Mouse (Mus musculus): Measurements from ENCODE around the gene Mei4. TPM values are rescaled to one million over a fixed set of nuclear protein-coding genes. Genes with fewer than 3 reads are reported as not detected.

Mei4 gene
- polyA plus RNA-seq (2016; fragmentation: Nextera tagmentation; extraction: Ambion mirVana), result 1.1 and 1.2 TPM in 2 replicates

GRCm38 (mm10) chr9:81863181-81863887, at the start of gene Mei4:
Mei4 (plus strand) TSS chr9:81863670.
- Histone ChIP-seq H3K36me3 (replicated peaks) (no peaks in the 10 kb centered on the region), H3K9me3 (no peaks in the 10 kb centered on the region), H3K4me1 (peaks cover 4% of the 10 kb centered on the region; the same call in 1 of the 2 replicates), H3K4me3 (peak within 1 kb of the TSS; percentile 60), H3K27me3 (ENCODE audit: poor library complexity, severe bottlenecking) (peaks cover 20% of the 10 kb centered on the region), H3K27ac (peak within 1 kb of the TSS; percentile 78)
- peak; percentile 85 for DNase-seq (ENCODE audit: extremely low spot score, low spot score)
- 3% methylated on average over 32 of the region's 32 CpGs for WGBS

GRCm38 (mm10) chr9:81819715-81820373, 43.6 kb upstream of the Mei4 start:
- WGBS, result 97% methylated on average over 1 of the region's 1 CpGs

GRCm38 (mm10) chr9:81827560-81827959, 35.9 kb upstream of the Mei4 start:
- no peak overlapping the region for H3K4me3 ChIP-seq
- no peaks in the 10 kb centered on the region for H3K9me3 ChIP-seq
- WGBS, result 91% methylated on average over 2 of the region's 2 CpGs
- H3K27me3 ChIP-seq (ENCODE audit: poor library complexity, severe bottlenecking), result no peaks in the 10 kb centered on the region
- H3K4me1 ChIP-seq, result no peaks in the 10 kb centered on the region
- DNase-seq (ENCODE audit: extremely low spot score, low spot score), result no peak
- H3K36me3 ChIP-seq (replicated peaks), result no peaks in the 10 kb centered on the region
- H3K27ac ChIP-seq, result no peak overlapping the region

More at GRCm38 (mm10) chr9:81819715-81820373, 43.6 kb upstream of the Mei4 start:
- DNase-seq (ENCODE audit: extremely low spot score, low spot score), result no peak
- Histone ChIP-seq H3K27ac (no peak overlapping the region), H3K36me3 (replicated peaks) (no peaks in the 10 kb centered on the region), H3K4me3 (no peak overlapping the region), H3K9me3 (no peaks in the 10 kb centered on the region), H3K27me3 (ENCODE audit: poor library complexity, severe bottlenecking) (no peaks in the 10 kb centered on the region), H3K4me1 (no peaks in the 10 kb centered on the region)

GRCm38 (mm10) chr9:81834056-81834455, 29.4 kb upstream of the Mei4 start:
- Histone ChIP-seq H3K27ac (no peak overlapping the region), H3K27me3 (ENCODE audit: poor library complexity, severe bottlenecking) (no peaks in the 10 kb centered on the region), H3K4me3 (no peak overlapping the region), H3K9me3 (no peaks in the 10 kb centered on the region), H3K4me1 (no peaks in the 10 kb centered on the region), H3K36me3 (replicated peaks) (no peaks in the 10 kb centered on the region)
- no peak for DNase-seq (ENCODE audit: extremely low spot score, low spot score)

- 20% methylated on average over 1 of the region's 1 CpGs for WGBS
- Histone ChIP-seq H3K27me3 (ENCODE audit: poor library complexity, severe bottlenecking) (peaks cover 20% of the 10 kb centered on the region), H3K4me1 (peaks cover 3% of the 10 kb centered on the region; the same call in 1 of the 2 replicates), H3K27ac (no peak overlapping the region), H3K36me3 (replicated peaks) (no peaks in the 10 kb centered on the region), H3K4me3 (no peak overlapping the region), H3K9me3 (no peaks in the 10 kb centered on the region)
- no peak for DNase-seq (ENCODE audit: extremely low spot score, low spot score)
Observed at GRCm38 (mm10) chr9:81858861-81859260, 4.6 kb upstream of the Mei4 start.

- no peak for DNase-seq (ENCODE audit: extremely low spot score, low spot score)
- Histone ChIP-seq H3K27me3 (ENCODE audit: poor library complexity, severe bottlenecking) (peaks cover 20% of the 10 kb centered on the region), H3K4me1 (peaks cover 4% of the 10 kb centered on the region; the same call in 1 of the 2 replicates), H3K36me3 (replicated peaks) (no peaks in the 10 kb centered on the region), H3K27ac (peak overlapping the region; percentile 78), H3K4me3 (peak overlapping the region; percentile 60), H3K9me3 (no peaks in the 10 kb centered on the region)
- 23% methylated on average over 13 of the region's 13 CpGs for WGBS
Observed at GRCm38 (mm10) chr9:81863888-81864234, 391 bp downstream of the Mei4 start.

- no peak overlapping the region for H3K4me3 ChIP-seq
- peaks cover 4% of the 10 kb centered on the region; the same call in 1 of the 2 replicates for H3K4me1 ChIP-seq
- 76% methylated on average over 2 of the region's 2 CpGs for WGBS
- peaks cover 20% of the 10 kb centered on the region for H3K27me3 ChIP-seq (ENCODE audit: poor library complexity, severe bottlenecking)
- DNase-seq (ENCODE audit: extremely low spot score, low spot score), result no peak
- no peak overlapping the region for H3K27ac ChIP-seq
- H3K36me3 ChIP-seq (replicated peaks), result no peaks in the 10 kb centered on the region
- H3K9me3 ChIP-seq, result no peaks in the 10 kb centered on the region
Observed at GRCm38 (mm10) chr9:81866032-81866431, 2.6 kb downstream of the Mei4 start.

GRCm38 (mm10) chr9:81921456-81921855, 58.0 kb downstream of the Mei4 start:
- no peak overlapping the region for H3K4me3 ChIP-seq
- no peaks in the 10 kb centered on the region for H3K4me1 ChIP-seq
- H3K9me3 ChIP-seq, result no peaks in the 10 kb centered on the region
- no peak overlapping the region for H3K27ac ChIP-seq
- no peaks in the 10 kb centered on the region for H3K27me3 ChIP-seq (ENCODE audit: poor library complexity, severe bottlenecking)
- DNase-seq (ENCODE audit: extremely low spot score, low spot score), result no peak
- 100% methylated on average over 1 of the region's 1 CpGs for WGBS
- no peaks in the 10 kb centered on the region for H3K36me3 ChIP-seq (replicated peaks)

- Histone ChIP-seq H3K4me3 (no peak overlapping the region), H3K36me3 (replicated peaks) (no peaks in the 10 kb centered on the region), H3K27ac (no peak overlapping the region), H3K9me3 (no peaks in the 10 kb centered on the region), H3K4me1 (no peaks in the 10 kb centered on the region), H3K27me3 (ENCODE audit: poor library complexity, severe bottlenecking) (no peaks in the 10 kb centered on the region)
- DNase-seq (ENCODE audit: extremely low spot score, low spot score), result no peak
Observed at GRCm38 (mm10) chr9:81924744-81925143, 61.3 kb downstream of the Mei4 start.

- Histone ChIP-seq H3K27me3 (ENCODE audit: poor library complexity, severe bottlenecking) (no peaks in the 10 kb centered on the region), H3K4me3 (no peak overlapping the region), H3K4me1 (no peaks in the 10 kb centered on the region), H3K9me3 (no peaks in the 10 kb centered on the region), H3K36me3 (replicated peaks) (no peaks in the 10 kb centered on the region), H3K27ac (no peak overlapping the region)
- no peak for DNase-seq (ENCODE audit: extremely low spot score, low spot score)
- WGBS, result 85% methylated on average over 4 of the region's 4 CpGs
Observed at GRCm38 (mm10) chr9:81940533-81940932, 77.1 kb downstream of the Mei4 start.

- H3K27me3 ChIP-seq (ENCODE audit: poor library complexity, severe bottlenecking), result no peaks in the 10 kb centered on the region
- no peak for DNase-seq (ENCODE audit: extremely low spot score, low spot score)
- H3K9me3 ChIP-seq, result no peaks in the 10 kb centered on the region
- H3K4me1 ChIP-seq, result no peaks in the 10 kb centered on the region
- no peaks in the 10 kb centered on the region for H3K36me3 ChIP-seq (replicated peaks)
- 89% methylated on average over 6 of the region's 6 CpGs for WGBS
- no peak overlapping the region for H3K4me3 ChIP-seq
- H3K27ac ChIP-seq, result no peak overlapping the region
Observed at GRCm38 (mm10) chr9:81945624-81946023, 82.2 kb downstream of the Mei4 start.

- WGBS, result 93% methylated on average over 3 of the region's 3 CpGs
- Histone ChIP-seq H3K9me3 (no peaks in the 10 kb centered on the region), H3K4me1 (no peaks in the 10 kb centered on the region), H3K27ac (no peak overlapping the region), H3K36me3 (replicated peaks) (no peaks in the 10 kb centered on the region), H3K27me3 (ENCODE audit: poor library complexity, severe bottlenecking) (no peaks in the 10 kb centered on the region), H3K4me3 (no peak overlapping the region)
- no peak for DNase-seq (ENCODE audit: extremely low spot score, low spot score)
Observed at GRCm38 (mm10) chr9:81956858-81957257, 93.4 kb downstream of the Mei4 start.

- Histone ChIP-seq H3K36me3 (replicated peaks) (no peaks in the 10 kb centered on the region), H3K27ac (no peak overlapping the region), H3K4me1 (no peaks in the 10 kb centered on the region), H3K4me3 (no peak overlapping the region), H3K9me3 (no peaks in the 10 kb centered on the region), H3K27me3 (ENCODE audit: poor library complexity, severe bottlenecking) (no peaks in the 10 kb centered on the region)
- 82% methylated on average over 2 of the region's 2 CpGs for WGBS
- no peak for DNase-seq (ENCODE audit: extremely low spot score, low spot score)
Observed at GRCm38 (mm10) chr9:81957842-81958241, 94.4 kb downstream of the Mei4 start.
